Mouse (Mus musculus) spleen, adult 2 months (tissue): Measurements from ENCODE around the gene Brix1.

Experiments used
- CTCF ChIP-seq: fragments of 200-500 bp; IDR thresholded peaks from 2 replicates; pipeline ENCODE4 v1.5.1; 2011; ENCODE audit warnings: mild to moderate bottlenecking, inconsistent platforms; ENCODE audit not compliant: insufficient read depth, insufficient read length, insufficient replicate concordance; ENCODE audit errors: extremely low read depth
- POLR2A ChIP-seq: fragments of 200-500 bp; IDR thresholded peaks from 2 replicates; pipeline ENCODE4 v1.6.1; 2011; ENCODE audit warnings: low read depth, low read length, inconsistent platforms

GRCm38 (mm10) chr15:10442275-10442674, 43.5 kb downstream of the Brix1 start:
- TF ChIP-seq POLR2A (no peak), CTCF (no peak)
